Mouse (Mus musculus) telencephalon, adult 2 months (tissue): Measurements from ENCODE around the gene Hnrnpul1.
A peak's percentile ranks its signal among the peaks of the same experiment; 100 is the strongest.
"Not testable (repeated sequence)": the region's sequence is repeated elsewhere in the genome, so short reads cannot be mapped to it uniquely, and the experiment has no call there.

Source experiments
- DNase-seq: peaks from one replicate; pipeline ENCODE4 v3.0.0-alpha.2; 2011; ENCODE audit warnings: low read depth, low spot score

Hnrnpul1 gene

DNA sequence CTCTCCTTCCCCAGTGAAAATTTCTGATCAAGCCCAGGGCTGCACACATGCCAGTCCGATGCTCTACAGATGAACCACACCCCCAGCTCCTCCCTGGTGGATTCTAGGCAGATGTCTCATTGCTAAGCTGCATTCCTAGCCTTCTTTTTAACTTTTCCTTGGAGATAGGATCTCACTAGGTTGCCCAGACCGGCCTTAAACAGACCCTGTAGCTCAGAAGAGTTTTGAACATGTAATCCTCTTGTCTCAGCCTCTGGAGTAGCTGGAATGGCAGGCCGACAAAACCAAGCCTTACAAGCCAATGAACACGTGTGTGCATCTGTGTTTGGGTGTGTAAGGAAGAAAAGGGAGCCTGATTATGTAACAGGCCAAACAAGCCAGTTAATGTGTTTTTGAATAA is 26.2 kb upstream of the Hnrnpul1 start:
- no peak for DNase-seq

DNA sequence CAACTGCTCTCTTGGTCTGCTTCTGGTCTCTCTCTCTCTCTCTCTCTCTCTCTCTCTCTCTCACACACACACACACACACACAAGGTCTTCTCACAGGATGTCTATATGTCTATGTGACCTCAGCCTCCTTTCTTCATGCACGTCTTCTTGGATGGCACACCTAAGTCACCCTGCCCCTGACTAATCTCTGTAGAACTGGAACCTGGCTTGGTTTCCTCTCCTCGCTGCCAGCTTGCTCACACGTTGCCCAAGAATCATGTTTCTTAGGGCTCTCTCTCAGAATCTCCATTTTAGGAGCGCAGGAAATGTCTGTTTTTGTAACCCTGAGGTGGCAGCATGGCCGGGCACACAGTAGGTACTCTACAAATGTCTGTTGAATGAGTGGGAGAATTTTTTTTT is 25.5 kb upstream of the Hnrnpul1 start:
- no peak for DNase-seq

DNA sequence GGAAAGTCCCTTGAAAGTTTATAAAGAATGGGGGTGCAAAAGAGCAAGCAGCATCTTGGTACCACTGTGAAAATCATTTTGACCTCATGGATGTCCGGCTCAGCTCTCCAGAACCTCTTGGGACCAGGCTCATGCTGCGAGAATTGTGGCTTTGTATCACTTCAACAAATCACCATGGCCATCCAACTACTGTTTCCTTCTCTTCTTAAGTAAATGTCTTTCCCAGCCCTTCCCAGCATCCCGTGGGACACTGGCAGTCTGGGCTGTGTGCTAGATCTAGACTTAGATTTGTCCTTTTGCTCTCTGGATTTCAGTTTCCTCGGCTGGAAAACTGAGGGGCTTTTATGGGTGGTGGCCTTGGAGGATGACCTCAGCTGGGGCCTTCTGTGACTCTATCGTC is 13.7 kb upstream of the Hnrnpul1 start:
- no peak for DNase-seq

DNA sequence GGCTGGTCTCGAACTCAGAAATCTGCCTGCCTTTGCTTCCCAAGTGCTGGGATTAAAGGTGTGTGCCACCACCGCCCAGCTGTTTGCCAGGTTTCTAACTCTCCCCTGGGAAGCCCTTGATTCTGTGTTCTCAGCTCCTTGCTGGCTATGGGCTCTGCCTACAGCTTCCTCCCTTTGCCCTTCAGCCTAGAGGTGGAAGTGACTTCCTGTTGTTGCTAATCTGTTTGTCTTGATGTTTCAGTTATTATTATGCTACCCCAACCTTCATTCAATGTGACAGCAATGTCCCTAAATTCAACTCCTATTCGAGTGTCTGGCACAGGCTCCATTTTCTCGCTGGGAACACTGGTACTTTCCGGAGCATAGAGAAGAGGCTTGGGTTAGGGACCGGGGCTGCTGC is 11.6 kb upstream of the Hnrnpul1 start:
- no peak for DNase-seq

DNA sequence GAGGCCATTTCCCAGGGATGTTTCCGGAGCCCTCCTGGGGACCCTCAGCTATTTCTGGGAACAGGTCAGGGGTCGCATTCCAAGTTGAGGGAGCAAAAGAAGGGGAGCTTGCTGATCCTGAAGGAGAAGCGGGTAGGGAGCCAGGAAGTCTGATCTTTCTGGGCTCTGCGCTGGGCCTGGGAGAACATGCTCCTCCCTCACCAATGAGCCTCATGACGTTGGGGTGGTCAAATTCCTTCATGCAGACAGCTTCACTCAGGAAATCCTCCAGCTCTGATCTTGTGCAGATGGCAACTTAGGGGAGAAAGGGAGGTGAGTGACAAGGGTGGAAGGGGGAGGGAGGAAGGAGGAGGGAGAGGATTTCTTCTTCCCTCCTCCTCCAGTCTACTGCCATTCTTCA is 9.7 kb upstream of the Hnrnpul1 start:
- no peak for DNase-seq

DNA sequence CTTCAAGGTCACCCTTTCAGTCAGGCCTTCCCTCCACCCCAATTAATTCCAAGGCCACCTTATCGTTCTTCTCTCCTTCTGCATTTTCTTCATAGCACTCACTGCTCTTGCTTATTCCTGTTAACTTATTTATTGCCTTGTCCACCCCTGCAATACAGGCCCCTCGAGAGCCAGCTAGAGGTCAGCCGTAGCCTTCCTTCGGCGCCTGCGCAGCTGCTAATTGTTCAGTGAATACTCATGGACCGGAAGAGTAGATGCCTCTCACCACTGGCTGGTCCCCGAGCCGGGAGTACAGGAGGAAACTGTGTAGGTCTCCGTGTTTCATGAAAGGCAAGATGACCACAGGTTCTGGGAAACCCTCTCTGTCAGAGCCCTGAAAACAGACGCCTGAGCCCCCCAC is 9.1 kb upstream of the Hnrnpul1 start:
- no peak for DNase-seq

DNA sequence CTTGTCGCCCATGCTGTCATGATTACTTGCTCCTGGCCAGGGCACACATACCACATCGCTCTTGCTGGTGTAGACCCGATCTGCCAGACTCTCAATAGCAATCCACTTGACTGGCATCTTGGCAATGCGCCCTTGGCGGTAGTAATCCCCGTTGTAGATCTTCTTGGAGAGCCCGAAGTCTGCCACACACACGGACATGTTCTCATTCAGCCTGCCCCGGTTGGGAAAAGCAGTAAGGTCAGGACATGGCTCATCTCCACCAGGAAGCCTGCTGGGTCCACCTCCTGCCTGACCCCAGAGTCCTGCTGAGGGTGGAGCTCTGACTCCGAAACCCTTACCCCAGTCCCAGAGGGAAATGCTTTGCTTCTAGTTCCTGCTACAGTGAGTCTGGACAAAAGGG is 6.8 kb upstream of the Hnrnpul1 start:
- no peak for DNase-seq

DNA sequence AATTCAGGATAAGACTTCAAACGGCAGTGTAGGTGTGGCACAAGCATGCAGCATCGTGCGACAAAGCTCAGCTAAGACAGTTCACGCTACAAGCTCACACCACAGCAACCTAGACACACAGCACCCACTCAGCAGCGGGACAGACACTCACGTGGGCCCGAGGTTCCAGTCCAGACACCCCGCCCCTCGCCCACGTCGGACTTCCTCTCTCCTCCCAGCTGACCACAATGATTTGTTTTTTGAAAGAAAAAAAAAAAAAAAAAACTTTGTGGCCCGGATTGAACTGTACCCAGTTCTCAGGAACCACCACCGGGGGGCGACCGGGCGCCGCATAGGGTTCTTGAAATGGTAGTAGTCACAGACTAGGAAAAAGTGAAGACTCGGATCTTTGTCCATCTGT is 1.5 kb upstream of the Hnrnpul1 start:
- DNase-seq, result peak; percentile 67

DNA sequence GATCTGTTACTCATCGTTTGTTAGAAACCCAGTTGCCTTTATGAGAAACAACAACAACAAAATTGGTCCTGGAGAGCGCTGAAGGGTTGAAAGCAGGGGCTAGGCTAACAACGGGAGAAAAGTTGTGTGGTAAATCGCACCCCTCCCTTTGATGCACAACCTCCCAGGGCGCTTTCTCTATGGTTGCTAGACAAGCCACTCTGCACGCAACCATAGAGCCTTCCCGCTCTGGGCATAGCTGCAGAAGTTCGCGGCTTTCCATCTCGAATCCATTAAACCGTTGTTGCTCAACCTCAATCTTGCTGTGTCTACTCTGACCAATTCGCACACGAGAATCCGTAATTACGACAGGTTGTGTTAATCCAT is 894 bp upstream of the Hnrnpul1 start:
- DNase-seq, result no peak

DNA sequence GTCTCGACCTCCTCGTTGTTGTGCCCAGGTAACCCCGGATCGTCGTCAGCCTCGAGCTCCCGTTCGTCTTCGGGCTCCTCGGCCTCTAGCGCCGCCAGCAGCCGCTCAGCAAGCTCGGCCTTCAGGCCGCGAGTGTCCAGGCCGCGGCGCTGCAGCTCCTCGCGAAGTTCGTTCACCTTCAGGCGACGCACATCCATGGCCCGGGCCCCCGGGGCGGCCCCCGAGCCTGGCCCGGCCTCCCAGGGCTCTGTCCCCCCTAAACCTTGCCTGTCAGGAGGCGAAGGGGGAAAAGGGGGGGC is 169 bp downstream of the Hnrnpul1 start:
- no peak for DNase-seq

DNA sequence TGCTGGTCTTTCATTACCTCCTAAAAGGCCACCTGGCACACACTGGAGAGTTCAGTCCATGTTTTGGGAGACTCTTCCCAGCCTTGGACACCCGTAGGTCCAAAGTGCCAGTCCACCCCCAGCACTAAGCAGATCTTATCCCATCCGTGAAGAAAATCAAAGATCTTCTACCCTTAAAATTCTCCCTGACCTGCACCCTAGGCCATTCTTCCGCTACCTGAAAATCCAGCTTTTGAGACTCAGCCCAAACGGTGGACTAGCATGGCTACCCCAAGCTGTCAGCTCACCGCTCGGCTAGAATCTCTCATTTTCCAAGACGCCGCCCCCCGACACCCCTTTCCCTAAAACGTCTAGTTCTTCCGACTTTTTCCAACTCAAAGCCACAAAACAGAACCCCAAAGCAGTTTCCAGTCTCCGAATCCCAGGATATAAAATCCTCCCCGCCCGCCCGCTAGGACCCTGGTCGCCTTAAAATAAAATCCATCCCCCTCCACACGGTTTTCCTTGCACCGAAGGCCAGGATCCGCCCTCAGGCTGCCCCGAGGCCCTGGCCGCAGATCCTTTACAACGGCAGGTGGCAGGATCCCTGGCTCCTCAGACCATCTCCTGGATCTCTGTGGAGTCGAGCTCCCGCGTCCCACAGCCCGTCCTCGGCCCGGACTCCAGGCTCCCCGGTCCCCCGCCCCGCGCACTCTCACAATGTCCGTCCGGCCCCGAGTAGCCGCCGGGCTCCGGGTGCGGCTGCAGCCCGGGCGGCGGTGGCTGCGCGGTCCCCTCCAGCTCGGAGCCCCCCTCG is 716 bp downstream of the Hnrnpul1 start:
- no peak for DNase-seq

DNA sequence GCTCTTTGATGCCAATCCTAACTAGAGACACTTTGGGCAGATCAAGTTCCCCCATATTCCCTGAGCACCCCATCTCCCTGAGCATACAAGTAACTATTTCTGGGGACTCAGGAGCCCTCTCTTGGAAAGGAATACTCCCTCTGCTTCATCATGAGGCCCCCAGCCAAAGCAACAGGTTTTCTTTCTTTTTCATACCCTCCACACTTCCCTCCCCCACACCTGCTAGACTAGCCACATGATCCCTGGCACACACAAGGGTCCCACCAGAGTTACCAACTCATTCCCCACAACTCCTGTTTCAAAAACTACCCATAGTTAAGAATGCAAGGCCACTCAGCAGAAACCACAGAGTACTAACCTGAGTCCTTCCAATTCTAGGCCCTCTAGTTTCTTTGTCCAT is 1.5 kb downstream of the Hnrnpul1 start:
- no peak for DNase-seq

DNA sequence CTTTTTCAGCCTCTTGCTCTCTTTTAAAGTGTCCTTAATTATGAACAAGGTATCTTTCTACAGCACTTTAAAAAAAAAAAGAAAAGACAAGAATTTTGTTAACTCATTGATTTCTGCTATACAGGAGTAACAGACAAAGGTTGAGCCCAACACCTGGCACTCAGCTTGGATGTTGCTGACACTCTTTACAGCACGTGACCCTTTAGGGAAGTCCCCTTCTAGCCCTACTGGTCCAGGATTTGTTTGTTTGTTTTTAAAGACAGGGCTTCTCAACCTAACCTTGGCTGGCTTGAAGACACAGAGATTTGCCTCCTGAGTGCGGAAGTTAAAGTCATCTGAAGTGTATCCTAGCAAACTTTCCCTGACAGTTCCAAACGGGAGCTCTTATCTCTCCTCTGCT is 7.7 kb downstream of the Hnrnpul1 start:
- no peak for DNase-seq

DNA sequence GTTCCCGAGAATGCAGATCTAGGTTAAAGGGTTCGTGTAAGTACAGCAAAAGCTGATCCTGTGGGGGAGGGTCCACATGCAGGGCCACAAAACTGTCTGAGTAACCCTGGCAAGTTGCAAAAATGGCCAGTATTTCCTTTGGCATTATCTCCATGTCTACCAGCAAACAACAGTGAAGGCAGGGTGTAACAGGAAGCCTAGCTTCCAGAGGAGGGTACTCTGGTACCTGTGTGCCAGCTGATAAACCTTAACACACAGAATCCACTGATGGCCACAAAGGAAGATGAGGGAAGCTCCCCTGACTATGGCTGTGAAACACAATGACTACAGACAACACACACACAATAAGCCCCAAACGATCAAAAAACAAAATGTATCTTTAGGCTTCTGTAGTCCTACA is 16.3 kb downstream of the Hnrnpul1 start:
- DNase-seq, result no peak

DNA sequence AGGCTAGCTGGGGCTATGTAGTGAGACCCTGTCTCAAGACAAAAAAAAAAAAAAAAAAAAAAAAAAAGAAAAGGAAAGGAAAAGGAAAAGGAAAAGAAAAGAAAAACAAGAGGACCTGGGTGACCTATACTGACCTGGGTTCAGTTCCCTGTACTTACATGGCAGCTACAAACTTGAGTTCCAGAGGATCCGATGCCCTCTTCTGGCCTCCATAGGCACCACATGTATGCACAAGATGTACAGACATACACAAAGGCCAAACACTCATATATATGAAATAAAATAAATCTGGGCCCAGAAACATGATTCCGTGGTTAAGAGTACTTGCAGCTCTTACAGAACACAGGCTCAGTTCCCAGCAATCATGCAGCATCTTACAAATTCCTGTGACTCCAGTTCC is 17.6 kb downstream of the Hnrnpul1 start:
- no peak for DNase-seq

DNA sequence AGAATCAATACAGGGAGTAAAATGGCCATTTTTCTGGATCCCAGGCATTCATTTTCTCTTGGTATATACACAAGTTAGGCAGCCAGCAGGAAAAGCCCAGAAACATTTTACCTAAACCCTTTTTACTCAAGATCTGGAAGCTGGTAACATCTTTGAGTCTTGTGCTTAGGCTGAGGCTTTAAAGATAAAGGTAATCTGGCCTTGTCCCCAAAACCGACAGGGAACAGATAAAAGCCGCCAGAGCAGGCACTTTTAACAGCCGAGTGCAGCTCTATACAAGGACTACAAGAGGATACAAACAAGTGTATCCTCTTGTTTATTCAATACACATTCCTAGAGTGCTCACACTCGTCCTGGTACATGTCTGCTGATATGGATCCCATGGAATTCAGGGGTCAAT is 19.6 kb downstream of the Hnrnpul1 start:
- DNase-seq, result no peak

DNA sequence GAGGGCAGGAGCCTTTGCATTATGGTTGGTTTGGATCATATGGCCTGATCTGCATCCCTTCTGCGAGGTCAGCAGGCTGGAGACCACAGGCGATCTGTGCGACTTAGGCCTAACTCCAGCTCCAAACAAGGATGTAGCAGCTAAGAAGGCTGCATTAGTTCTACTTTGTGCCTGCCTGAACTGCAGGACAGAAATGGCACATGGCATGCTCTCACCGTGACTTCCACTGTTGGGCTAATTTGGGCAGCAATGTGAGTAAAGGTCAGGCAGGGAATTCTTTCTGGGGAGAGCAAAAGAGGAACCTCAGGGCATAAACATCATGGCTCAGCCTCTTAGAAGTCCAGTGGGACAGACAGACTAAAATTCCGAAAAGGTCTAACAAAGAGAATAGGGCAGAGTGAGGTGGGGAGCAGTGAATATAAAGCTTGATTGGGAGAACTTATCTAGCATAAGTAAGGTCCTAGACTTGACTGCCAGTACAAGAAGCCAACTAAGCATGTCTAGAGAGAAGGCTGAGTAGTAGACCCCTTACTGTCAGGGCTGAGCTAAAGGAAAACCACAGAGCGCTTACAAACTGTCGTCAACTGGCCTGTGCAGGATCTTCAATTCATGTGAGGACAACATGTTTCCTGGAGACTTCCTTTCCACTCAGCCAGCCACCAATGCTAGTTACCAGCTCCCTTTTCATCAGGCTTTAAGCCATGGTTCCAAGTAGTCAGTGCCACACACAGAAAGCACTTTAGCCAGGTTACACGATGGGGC is 23.1 kb downstream of the Hnrnpul1 start:
- no peak for DNase-seq

DNA sequence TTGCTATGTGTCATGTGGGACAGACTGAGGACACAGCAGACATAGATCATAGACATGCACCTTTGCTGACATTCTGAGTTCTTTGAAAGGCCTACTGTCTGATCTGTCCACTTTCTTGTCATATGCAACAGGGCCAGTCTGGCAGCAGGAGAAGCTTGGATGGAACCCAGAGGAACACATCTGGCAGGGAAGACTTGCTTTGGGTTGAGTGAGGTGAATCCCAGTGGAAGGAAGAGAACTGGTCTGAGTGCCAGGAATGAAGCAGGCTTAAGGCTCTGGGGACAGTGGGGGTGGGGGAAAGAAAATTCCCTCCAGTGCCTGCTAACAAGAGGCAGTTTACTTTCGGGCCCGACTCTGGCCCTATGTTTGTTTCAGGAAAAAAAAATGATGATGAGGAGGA is 24.7 kb downstream of the Hnrnpul1 start:
- no peak for DNase-seq

DNA sequence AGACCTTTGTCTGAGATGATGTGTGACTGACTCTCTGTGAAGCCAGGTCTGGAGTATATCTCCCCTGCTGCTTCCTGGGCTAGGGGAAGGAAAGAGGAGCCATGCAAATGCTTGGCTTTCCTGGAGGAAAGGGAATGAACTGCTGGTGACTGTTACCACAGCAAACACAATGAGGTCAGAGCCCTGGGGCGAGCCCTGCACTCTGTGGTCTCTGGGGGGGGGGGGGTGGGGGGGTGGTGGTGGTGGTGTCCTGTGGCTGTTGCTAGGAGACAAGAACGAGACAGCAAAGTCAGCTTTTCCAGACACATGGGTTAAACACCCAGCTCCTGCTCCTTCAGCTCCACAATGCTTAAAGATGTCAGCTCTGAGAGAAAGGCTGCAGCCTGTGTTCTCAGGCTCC is 25.2 kb downstream of the Hnrnpul1 start:
- DNase-seq, result no peak

DNA sequence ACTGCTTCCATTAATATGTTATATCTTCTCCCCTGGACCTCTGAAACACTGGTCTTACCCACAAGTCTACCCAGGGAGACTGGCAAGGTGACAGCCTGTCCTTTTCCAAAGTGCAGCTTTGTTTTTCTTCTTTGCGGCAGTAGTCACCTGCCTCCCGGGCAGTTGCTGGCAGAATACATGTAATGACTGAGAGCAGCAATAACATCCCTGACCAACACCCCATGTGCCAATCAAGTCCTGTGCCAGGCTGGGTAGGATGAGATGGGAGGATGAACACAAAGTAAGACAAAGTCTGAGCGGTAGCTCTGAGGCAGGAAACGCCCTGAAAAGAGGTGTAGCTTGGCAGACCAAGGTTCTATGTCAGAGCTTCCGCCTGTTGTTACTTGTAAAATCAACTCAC is 26.8 kb downstream of the Hnrnpul1 start:
- no peak for DNase-seq

DNA sequence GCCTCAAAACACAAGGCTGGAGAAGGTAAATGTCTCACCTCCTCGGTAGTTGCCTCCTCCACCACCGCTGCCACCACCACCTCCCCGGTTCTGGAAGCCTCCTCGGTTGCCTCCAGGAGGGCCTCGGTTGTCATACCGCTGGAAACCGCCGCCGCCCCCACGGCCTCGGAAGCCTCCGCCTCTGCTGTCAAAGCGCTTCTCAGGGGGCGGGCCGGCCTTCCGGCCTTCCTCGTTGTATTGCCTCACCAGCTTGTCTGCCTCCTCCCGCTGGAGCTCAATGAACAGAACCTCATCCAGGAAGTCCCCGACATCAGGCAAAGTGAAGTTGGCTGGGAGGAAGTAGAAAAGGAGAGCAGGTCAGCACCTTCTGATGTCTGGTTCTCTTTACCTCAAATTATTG is 28.7 kb downstream of the Hnrnpul1 start:
- no peak for DNase-seq

DNA sequence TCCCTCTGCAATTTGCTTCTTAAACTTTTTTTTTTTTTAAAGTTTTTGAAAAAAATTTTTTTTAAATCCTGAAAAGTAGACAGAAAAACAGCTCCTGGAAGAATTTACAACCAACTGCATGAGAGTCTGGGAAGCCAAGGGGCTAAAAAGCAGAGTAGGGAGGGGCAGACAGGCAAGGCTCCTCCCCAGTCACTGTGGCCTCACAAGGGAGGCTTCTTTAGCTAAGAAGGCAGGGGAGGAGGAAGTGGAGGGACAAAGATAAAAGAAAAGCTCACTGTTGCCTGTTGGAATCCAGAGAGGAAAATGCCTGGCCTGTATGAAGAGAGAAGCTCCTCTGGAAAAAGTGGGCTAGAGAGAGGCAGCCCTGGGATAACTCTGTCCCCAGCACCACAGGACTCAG is 32.8 kb downstream of the Hnrnpul1 start:
- not testable (repeated sequence) for DNase-seq

DNA sequence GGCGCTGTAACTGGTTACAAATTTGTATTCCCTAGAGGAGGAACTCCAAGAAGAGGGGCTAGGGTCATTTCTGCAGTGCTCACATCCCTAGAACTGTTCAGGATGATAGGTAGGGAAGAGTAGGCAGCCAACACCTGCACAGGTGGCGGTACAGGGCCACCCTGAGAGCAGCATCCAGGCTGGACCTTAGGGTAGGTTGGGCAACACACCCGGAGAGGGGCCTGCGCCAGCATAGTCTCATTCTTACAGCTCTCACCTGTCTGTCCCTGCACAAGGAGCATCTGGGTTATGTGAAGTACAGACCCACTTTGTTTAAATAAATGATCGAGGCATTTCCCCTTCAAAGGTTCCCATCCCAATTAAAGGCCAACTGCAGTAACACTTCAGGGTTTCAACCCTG is 33.8 kb downstream of the Hnrnpul1 start:
- no peak for DNase-seq
